In the genomic region with DNA sequence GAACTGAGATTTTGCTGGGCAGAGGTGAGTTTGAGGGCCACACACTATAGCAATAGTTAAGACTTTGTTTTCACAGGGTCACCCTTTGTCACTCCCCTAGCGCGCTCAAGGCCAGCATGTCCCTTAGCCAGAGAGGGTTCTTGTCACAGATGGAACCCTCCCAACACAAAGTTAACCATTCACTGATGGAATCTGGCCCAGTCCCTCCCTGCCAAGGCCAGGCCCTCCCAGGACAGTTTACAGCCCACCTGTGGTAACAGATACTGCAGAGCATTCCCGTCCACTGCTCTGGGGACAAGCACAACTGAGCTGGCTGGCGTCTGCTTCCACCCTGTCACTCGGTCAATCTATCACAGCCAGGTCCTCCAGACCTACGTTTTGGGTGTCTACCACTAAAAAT, we compare ENCODE assay signal across 15 mouse cellular contexts.
DNase-seq lines count a peak whose midpoint lies in the region; ATAC-seq lines count a peak whose summit lies in the region.
"Had no signal": no experiment of that assay in that cellular context is flagged by ENCODE, and none has a peak within 500 bp of the region (broad histone marks: within the 10 kb centered on the region; RNA-seq: fewer than 3 reads in every experiment).

No protein-coding gene starts in this region.

- no peak for ATAC-seq in midbrain, embryonic 11.5 days (ENCODE audit: low FRiP score)
- peak; percentile 43; the same call in 1 of the 2 replicates for ATAC-seq in kidney, embryonic 14.5 days (ENCODE audit: low FRiP score, low TSS enrichment)
- peak; percentile 53; the same call in 1 of the 2 replicates for ATAC-seq in liver, embryonic 11.5 days (replicated peaks; ENCODE audit: low FRiP score)
- no peak; the same call in 1 of the 2 replicates for ATAC-seq in megakaryocyte-erythroid progenitor cell, adult 5-6 weeks (replicated peaks; ENCODE audit: low FRiP score, low TSS enrichment, poor library complexity, severe bottlenecking)
- no peak for ATAC-seq in forebrain, embryonic 14.5 days

- H3K27me3 ChIP-seq in midbrain, embryonic 10.5 days (ENCODE audit: low read depth, poor library complexity, severe bottlenecking): no peaks in the 10 kb centered on the region
- H3K27me3 ChIP-seq in midbrain, embryonic 11.5 days (ENCODE audit: control insufficient read depth, insufficient read depth, low read length): no peaks in the 10 kb centered on the region
- H3K27me3 ChIP-seq in kidney, embryonic 14.5 days (ENCODE audit: control insufficient read depth, insufficient read depth, low read length): no peaks in the 10 kb centered on the region
- H3K27me3 ChIP-seq in liver, embryonic 11.5 days (replicated peaks; ENCODE audit: control insufficient read depth, insufficient read depth, low read length): no peaks in the 10 kb centered on the region
- H3K27me3 ChIP-seq in forebrain, embryonic 14.5 days (replicated peaks; ENCODE audit: control insufficient read depth, insufficient read depth, low read length): no peaks in the 10 kb centered on the region

- no peak overlapping the region for H3K4me2 ChIP-seq in midbrain, embryonic 11.5 days
- no peak overlapping the region for H3K4me2 ChIP-seq in kidney, embryonic 14.5 days (replicated peaks; ENCODE audit: low read depth, low read length)
- H3K4me2 ChIP-seq in liver, embryonic 11.5 days: no peak overlapping the region
- H3K4me2 ChIP-seq in forebrain, embryonic 14.5 days (ENCODE audit: low read length): no peak overlapping the region

- DNase-seq in midbrain, embryonic 10.5 days (ENCODE audit: low spot score): no peak
- DNase-seq in midbrain, embryonic 11.5 days (ENCODE audit: low spot score, missing footprints): no peak
- no peak for DNase-seq in liver, embryonic 11.5 days (ENCODE audit: low spot score)
- peak; percentile 80 for DNase-seq in testis, postnatal 14 days (ENCODE audit: low spot score)
- DNase-seq in forebrain, embryonic 14.5 days (ENCODE audit: low spot score): no peak
- DNase-seq in thymus, postnatal 0 days (ENCODE audit: low spot score): no peak
- DNase-seq: cerebellum, adult 8-10 months; embryo, embryonic 11 days; heart, postnatal 36 days; lung, adult 2 months; right cerebral cortex, postnatal 4 days had no signal

- 89% methylated on average over 6 of the region's 6 CpGs for WGBS in midbrain, embryonic 10.5 days
- 92% methylated on average over 6 of the region's 6 CpGs for WGBS in midbrain, embryonic 11.5 days
- 41% methylated on average over 6 of the region's 6 CpGs for WGBS in kidney, embryonic 14.5 days
- WGBS in liver, embryonic 11.5 days: 72% methylated on average over 6 of the region's 6 CpGs
- 89% methylated on average over 6 of the region's 6 CpGs for WGBS in forebrain, embryonic 14.5 days

- no peak overlapping the region for H3K9ac ChIP-seq in midbrain, embryonic 11.5 days (ENCODE audit: low read length)
- H3K9ac ChIP-seq in kidney, embryonic 14.5 days (ENCODE audit: low read depth, low read length): no peak overlapping the region
- H3K9ac ChIP-seq in liver, embryonic 11.5 days (ENCODE audit: low read depth, low read length): no peak overlapping the region
- H3K9ac ChIP-seq in forebrain, embryonic 14.5 days (ENCODE audit: low read length): no peak overlapping the region

- no peak overlapping the region for H3K4me3 ChIP-seq in midbrain, embryonic 10.5 days
- no peak overlapping the region for H3K4me3 ChIP-seq in midbrain, embryonic 11.5 days (ENCODE audit: low read depth, low read length)
- H3K4me3 ChIP-seq in kidney, embryonic 14.5 days (ENCODE audit: low read length): no peak overlapping the region
- no peak overlapping the region for H3K4me3 ChIP-seq in liver, embryonic 11.5 days (ENCODE audit: low read depth, low read length)
- H3K4me3 ChIP-seq in forebrain, embryonic 14.5 days (ENCODE audit: low read depth, low read length): no peak overlapping the region
- H3K4me3 ChIP-seq: erythroblast, embryonic 14.5 days had no signal

- peaks cover 13% of the 10 kb centered on the region; the same call in 1 of the 2 replicates for H3K36me3 ChIP-seq in midbrain, embryonic 10.5 days
- H3K36me3 ChIP-seq in midbrain, embryonic 11.5 days (ENCODE audit: control insufficient read depth, insufficient read depth, low read length): no peaks in the 10 kb centered on the region
- H3K36me3 ChIP-seq in kidney, embryonic 14.5 days (ENCODE audit: control insufficient read depth, insufficient read depth, low read length): peaks cover 2% of the 10 kb centered on the region; the same call in 1 of the 2 replicates
- H3K36me3 ChIP-seq in liver, embryonic 11.5 days (ENCODE audit: control insufficient read depth, insufficient read depth, low read length): no peaks in the 10 kb centered on the region
- H3K36me3 ChIP-seq in forebrain, embryonic 14.5 days (ENCODE audit: control insufficient read depth, insufficient read depth, low read length): no peaks in the 10 kb centered on the region
- H3K36me3 ChIP-seq: G1E had no signal

- no peaks in the 10 kb centered on the region for H3K9me3 ChIP-seq in midbrain, embryonic 10.5 days (replicated peaks)
- no peaks in the 10 kb centered on the region for H3K9me3 ChIP-seq in midbrain, embryonic 11.5 days (ENCODE audit: control insufficient read depth, low read length)
- H3K9me3 ChIP-seq in kidney, embryonic 14.5 days (ENCODE audit: control insufficient read depth, low read length): no peaks in the 10 kb centered on the region
- no peaks in the 10 kb centered on the region for H3K9me3 ChIP-seq in liver, embryonic 11.5 days (ENCODE audit: control insufficient read depth, low read length)
- H3K9me3 ChIP-seq in forebrain, embryonic 14.5 days (replicated peaks; ENCODE audit: control insufficient read depth, low read length): no peaks in the 10 kb centered on the region
- H3K9me3 ChIP-seq: G1E had no signal

- peaks cover 65% of the 10 kb centered on the region for H3K4me1 ChIP-seq in midbrain, embryonic 10.5 days
- peaks cover 15% of the 10 kb centered on the region for H3K4me1 ChIP-seq in midbrain, embryonic 11.5 days (ENCODE audit: control insufficient read depth, insufficient read depth, low read length)
- H3K4me1 ChIP-seq in kidney, embryonic 14.5 days (ENCODE audit: control insufficient read depth, insufficient read depth, low read length): peaks cover 23% of the 10 kb centered on the region
- H3K4me1 ChIP-seq in liver, embryonic 11.5 days (replicated peaks; ENCODE audit: control insufficient read depth, insufficient read depth, low read length): peaks cover 13% of the 10 kb centered on the region
- H3K4me1 ChIP-seq in forebrain, embryonic 14.5 days (ENCODE audit: control insufficient read depth, insufficient read depth, low read length): no peaks in the 10 kb centered on the region

- H3K27ac ChIP-seq in midbrain, embryonic 10.5 days (replicated peaks): peak overlapping the region; percentile 19; the same call in 1 of the 2 replicates
- no peak overlapping the region for H3K27ac ChIP-seq in midbrain, embryonic 11.5 days (ENCODE audit: low read depth, low read length)
- H3K27ac ChIP-seq in kidney, embryonic 14.5 days (ENCODE audit: low read depth, low read length): no peak overlapping the region
- no peak overlapping the region for H3K27ac ChIP-seq in liver, embryonic 11.5 days (ENCODE audit: low read depth, low read length)
- H3K27ac ChIP-seq in forebrain, embryonic 14.5 days (ENCODE audit: low read depth, low read length): no peak overlapping the region

Comparison
In these comparisons a context has a peak if more than half of its experiments do, and no peak if none do; other contexts are left out.
1. ATAC-seq: peak in kidney, embryonic 14.5 days (single experiment) and liver, embryonic 11.5 days (single experiment); none in midbrain, embryonic 11.5 days (single experiment), megakaryocyte-erythroid progenitor cell, adult 5-6 weeks (single experiment) and forebrain, embryonic 14.5 days (single experiment).